Mouse (Mus musculus): ENCODE results near the gene Atg101. TPM values are rescaled to one million over a fixed set of nuclear protein-coding genes. Genes with fewer than 3 reads are reported as not detected.

Gene Atg101
- polyA plus RNA-seq (2016; fragmentation: Nextera tagmentation; extraction: Ambion mirVana), result 63.9 and 68.1 TPM in 2 replicates

GRCm38 (mm10) chr15:101283911-101284750, at the start of gene Atg101:
Gene Atg101 (plus strand): TSS chr15:101284272.
- under 1% methylated on average over 61 of the region's 61 CpGs for WGBS
- peaks cover 4% of the 10 kb centered on the region; the same call in 1 of the 2 replicates for H3K27me3 ChIP-seq

GRCm38 (mm10) chr15:101234611-101235341, 49.3 kb upstream of the Atg101 start:
- Histone ChIP-seq H3K4me3 (no peak overlapping the region), H3K9ac (replicated peaks) (0 out of 2 replicates have a peak overlapping the region, but pooled peaks have one; percentile 17), H3K27me3 (peaks cover 31% of the 10 kb centered on the region), H3K27ac (replicated peaks) (no peak overlapping the region), H3K4me1 (peaks cover 22% of the 10 kb centered on the region; the same call in 1 of the 2 replicates), H3K36me3 (peaks cover 20% of the 10 kb centered on the region), H3K9me3 (no peaks in the 10 kb centered on the region), H3K4me2 (replicated peaks) (no peak overlapping the region)
- WGBS, result 72% methylated on average over 10 of the region's 10 CpGs
- ATAC-seq (ENCODE audit: low FRiP score, low read depth), result no peak

More at GRCm38 (mm10) chr15:101283911-101284750, at the start of gene Atg101:
- H3K9me3 ChIP-seq, result no peaks in the 10 kb centered on the region
- H3K36me3 ChIP-seq, result peaks cover 24% of the 10 kb centered on the region
- H3K27ac ChIP-seq (replicated peaks), result peak within 1 kb of the TSS; percentile 52
- ATAC-seq (ENCODE audit: low FRiP score, low read depth), result peak; percentile 92
- peak within 1 kb of the TSS; percentile 93 for H3K4me3 ChIP-seq
- H3K4me2 ChIP-seq (replicated peaks), result peak within 1 kb of the TSS; percentile 93
- H3K4me1 ChIP-seq, result peaks cover 11% of the 10 kb centered on the region
- peak within 1 kb of the TSS; percentile 92 for H3K9ac ChIP-seq (replicated peaks)

- Histone ChIP-seq H3K27ac (replicated peaks) (no peak overlapping the region), H3K27me3 (peaks cover 31% of the 10 kb centered on the region), H3K4me3 (no peak overlapping the region), H3K9me3 (no peaks in the 10 kb centered on the region), H3K9ac (replicated peaks) (0 out of 2 replicates have a peak overlapping the region, but pooled peaks have one; percentile 17), H3K4me1 (peaks cover 22% of the 10 kb centered on the region; the same call in 1 of the 2 replicates), H3K36me3 (peaks cover 15% of the 10 kb centered on the region), H3K4me2 (replicated peaks) (no peak overlapping the region)
- 43% methylated on average over 5 of the region's 5 CpGs for WGBS
- no peak for ATAC-seq (ENCODE audit: low FRiP score, low read depth)
These were observed 48.8 kb upstream of the Atg101 start for GRCm38 (mm10) chr15:101235342-101235698.

- no peak overlapping the region for H3K9ac ChIP-seq (replicated peaks)
These were observed 48.2 kb upstream of the Atg101 start for GRCm38 (mm10) chr15:101235728-101236327.

GRCm38 (mm10) chr15:101236878-101237277, 47.2 kb upstream of the Atg101 start:
- Histone ChIP-seq H3K9ac (replicated peaks) (no peak overlapping the region), H3K9me3 (no peaks in the 10 kb centered on the region), H3K27me3 (peaks cover 27% of the 10 kb centered on the region), H3K36me3 (no peaks in the 10 kb centered on the region), H3K4me3 (no peak overlapping the region), H3K4me2 (replicated peaks) (no peak overlapping the region), H3K27ac (replicated peaks) (no peak overlapping the region), H3K4me1 (peaks cover 26% of the 10 kb centered on the region; the same call in 1 of the 2 replicates)
- WGBS, result 9% methylated on average over 3 of the region's 3 CpGs
- ATAC-seq (ENCODE audit: low FRiP score, low read depth), result no peak

More at GRCm38 (mm10) chr15:101235728-101236327, 48.2 kb upstream of the Atg101 start:
- peaks cover 10% of the 10 kb centered on the region for H3K36me3 ChIP-seq
- peaks cover 23% of the 10 kb centered on the region; the same call in 1 of the 2 replicates for H3K4me1 ChIP-seq
- no peaks in the 10 kb centered on the region for H3K9me3 ChIP-seq
- no peak for ATAC-seq (ENCODE audit: low FRiP score, low read depth)
- no peak overlapping the region for H3K4me3 ChIP-seq
- no peak overlapping the region for H3K4me2 ChIP-seq (replicated peaks)
- peaks cover 31% of the 10 kb centered on the region for H3K27me3 ChIP-seq
- 52% methylated on average over 12 of the region's 12 CpGs for WGBS
- no peak overlapping the region for H3K27ac ChIP-seq (replicated peaks)

GRCm38 (mm10) chr15:101238885-101239511, 45.1 kb upstream of the Atg101 start:
- Histone ChIP-seq H3K4me1 (peaks cover 26% of the 10 kb centered on the region; the same call in 1 of the 2 replicates), H3K27me3 (peaks cover 27% of the 10 kb centered on the region), H3K4me2 (replicated peaks) (peak overlapping the region; percentile 50), H3K9me3 (no peaks in the 10 kb centered on the region), H3K27ac (replicated peaks) (no peak overlapping the region), H3K9ac (replicated peaks) (peak overlapping the region; percentile 15; the same call in 1 of the 2 replicates), H3K36me3 (no peaks in the 10 kb centered on the region), H3K4me3 (peak overlapping the region; percentile 27)
- 5% methylated on average over 27 of the region's 28 CpGs for WGBS
- ATAC-seq (ENCODE audit: low FRiP score, low read depth), result peak; percentile 62

- WGBS, result 69% methylated on average over 8 of the region's 8 CpGs
- H3K27me3 ChIP-seq, result peaks cover 27% of the 10 kb centered on the region
- ATAC-seq (ENCODE audit: low FRiP score, low read depth), result no peak
- H3K36me3 ChIP-seq, result no peaks in the 10 kb centered on the region
- H3K4me1 ChIP-seq, result peaks cover 26% of the 10 kb centered on the region; the same call in 1 of the 2 replicates
- H3K4me2 ChIP-seq (replicated peaks), result no peak overlapping the region
- no peaks in the 10 kb centered on the region for H3K9me3 ChIP-seq
- H3K9ac ChIP-seq (replicated peaks), result no peak overlapping the region
- H3K27ac ChIP-seq (replicated peaks), result no peak overlapping the region
- no peak overlapping the region for H3K4me3 ChIP-seq
These were observed 44.3 kb upstream of the Atg101 start for GRCm38 (mm10) chr15:101239821-101240220.

GRCm38 (mm10) chr15:101240799-101241204, 43.3 kb upstream of the Atg101 start:
- ATAC-seq (ENCODE audit: low FRiP score, low read depth), result peak; percentile 60; the same call in 1 of the 2 replicates
- H3K27me3 ChIP-seq, result peaks cover 20% of the 10 kb centered on the region
- peaks cover 19% of the 10 kb centered on the region for H3K4me1 ChIP-seq
- no peaks in the 10 kb centered on the region for H3K9me3 ChIP-seq
- H3K27ac ChIP-seq (replicated peaks), result no peak overlapping the region
- no peak overlapping the region for H3K4me3 ChIP-seq
- H3K9ac ChIP-seq (replicated peaks), result no peak overlapping the region; the same call in 1 of the 2 replicates
- no peaks in the 10 kb centered on the region for H3K36me3 ChIP-seq
- WGBS, result 19% methylated on average over 10 of the region's 10 CpGs
- H3K4me2 ChIP-seq (replicated peaks), result peak overlapping the region; percentile 33; the same call in 1 of the 2 replicates

GRCm38 (mm10) chr15:101241236-101241635, 42.8 kb upstream of the Atg101 start:
- no peak overlapping the region; the same call in 1 of the 2 replicates for H3K9ac ChIP-seq (replicated peaks)
- 0 out of 2 replicates have a peak overlapping the region, but pooled peaks have one; percentile 33 for H3K4me2 ChIP-seq (replicated peaks)
- ATAC-seq (ENCODE audit: low FRiP score, low read depth), result no peak
- peaks cover 17% of the 10 kb centered on the region for H3K4me1 ChIP-seq
- no peak overlapping the region for H3K27ac ChIP-seq (replicated peaks)
- H3K4me3 ChIP-seq, result no peak overlapping the region
- 65% methylated on average over 9 of the region's 9 CpGs for WGBS
- H3K27me3 ChIP-seq, result peaks cover 16% of the 10 kb centered on the region
- no peaks in the 10 kb centered on the region for H3K9me3 ChIP-seq
- H3K36me3 ChIP-seq, result no peaks in the 10 kb centered on the region

GRCm38 (mm10) chr15:101241853-101242252, 42.2 kb upstream of the Atg101 start:
- Histone ChIP-seq H3K27me3 (peaks cover 16% of the 10 kb centered on the region), H3K9ac (replicated peaks) (no peak overlapping the region), H3K36me3 (no peaks in the 10 kb centered on the region), H3K4me1 (peaks cover 23% of the 10 kb centered on the region), H3K9me3 (no peaks in the 10 kb centered on the region), H3K4me2 (replicated peaks) (no peak overlapping the region), H3K27ac (replicated peaks) (no peak overlapping the region), H3K4me3 (no peak overlapping the region)
- WGBS, result 76% methylated on average over 9 of the region's 9 CpGs
- no peak for ATAC-seq (ENCODE audit: low FRiP score, low read depth)

- no peak overlapping the region for H3K9ac ChIP-seq (replicated peaks)
- 20% methylated on average over 8 of the region's 8 CpGs for WGBS
- no peaks in the 10 kb centered on the region for H3K9me3 ChIP-seq
- ATAC-seq (ENCODE audit: low FRiP score, low read depth), result no peak
- H3K4me2 ChIP-seq (replicated peaks), result no peak overlapping the region
- H3K4me3 ChIP-seq, result no peak overlapping the region
- peaks cover 26% of the 10 kb centered on the region for H3K4me1 ChIP-seq
- peaks cover 20% of the 10 kb centered on the region for H3K27me3 ChIP-seq
- no peaks in the 10 kb centered on the region for H3K36me3 ChIP-seq
- H3K27ac ChIP-seq (replicated peaks), result no peak overlapping the region
These were observed 41.4 kb upstream of the Atg101 start for GRCm38 (mm10) chr15:101242645-101243044.
